Mouse (Mus musculus) gastrocnemius, adult 18-20 months (tissue): ENCODE results near the gene Runx3. TPM values are rescaled to one million over a fixed set of nuclear protein-coding genes. Genes with fewer than 3 reads are reported as not detected.

Experiments used
- DNase-seq: peaks from one replicate; pipeline ENCODE4 v3.0.0; 2021; ENCODE audit warnings: low spot score
- total RNA-seq, 2 experiments: library from RNA; stranded (reverse); gene quantifications; 2 replicates each; pipeline ENCODE4 v1.2.3; 2021

Runx3 gene
- total RNA-seq, 2 experiments from 2014 or later: 0.05 to 0.07 TPM

DNA sequence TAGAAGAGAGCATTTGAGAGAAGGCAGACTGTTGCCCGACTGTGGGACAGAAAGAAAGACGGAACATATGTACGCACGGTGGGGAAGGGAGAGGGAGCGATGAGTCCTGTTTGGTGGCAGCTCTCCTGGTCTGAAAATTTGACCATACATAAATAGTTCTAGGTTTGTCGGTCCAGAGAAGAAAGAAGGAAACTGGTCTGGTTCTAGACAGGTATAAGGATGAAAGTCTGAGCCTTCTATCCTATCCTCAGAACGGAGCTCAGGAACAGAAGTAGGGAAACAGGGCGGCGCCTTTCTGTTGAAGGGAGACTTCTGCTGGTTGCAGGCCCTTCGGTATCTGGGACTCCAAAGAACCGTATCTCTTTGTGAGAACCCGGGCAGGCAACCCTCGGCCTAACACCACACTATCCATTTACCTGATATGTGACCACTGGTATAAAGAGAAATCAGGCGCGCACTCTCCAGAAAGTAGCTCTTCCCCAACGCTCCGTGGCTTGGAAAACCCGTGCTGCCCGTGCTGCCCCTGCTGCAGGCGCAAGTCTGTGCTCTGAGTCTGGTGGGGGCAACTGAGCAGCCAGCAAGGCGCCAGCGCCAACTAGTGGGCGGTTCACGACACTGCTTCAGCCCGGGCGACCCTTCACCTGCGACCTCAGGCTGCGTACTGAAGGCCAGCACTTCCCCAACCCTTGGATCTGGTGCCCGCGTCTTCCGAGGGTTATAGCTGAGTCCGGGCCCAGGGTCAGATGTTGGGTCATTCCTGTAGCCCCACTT lies 29.8 kb downstream of the Runx3 start:
- peak; percentile 65 for DNase-seq

DNA sequence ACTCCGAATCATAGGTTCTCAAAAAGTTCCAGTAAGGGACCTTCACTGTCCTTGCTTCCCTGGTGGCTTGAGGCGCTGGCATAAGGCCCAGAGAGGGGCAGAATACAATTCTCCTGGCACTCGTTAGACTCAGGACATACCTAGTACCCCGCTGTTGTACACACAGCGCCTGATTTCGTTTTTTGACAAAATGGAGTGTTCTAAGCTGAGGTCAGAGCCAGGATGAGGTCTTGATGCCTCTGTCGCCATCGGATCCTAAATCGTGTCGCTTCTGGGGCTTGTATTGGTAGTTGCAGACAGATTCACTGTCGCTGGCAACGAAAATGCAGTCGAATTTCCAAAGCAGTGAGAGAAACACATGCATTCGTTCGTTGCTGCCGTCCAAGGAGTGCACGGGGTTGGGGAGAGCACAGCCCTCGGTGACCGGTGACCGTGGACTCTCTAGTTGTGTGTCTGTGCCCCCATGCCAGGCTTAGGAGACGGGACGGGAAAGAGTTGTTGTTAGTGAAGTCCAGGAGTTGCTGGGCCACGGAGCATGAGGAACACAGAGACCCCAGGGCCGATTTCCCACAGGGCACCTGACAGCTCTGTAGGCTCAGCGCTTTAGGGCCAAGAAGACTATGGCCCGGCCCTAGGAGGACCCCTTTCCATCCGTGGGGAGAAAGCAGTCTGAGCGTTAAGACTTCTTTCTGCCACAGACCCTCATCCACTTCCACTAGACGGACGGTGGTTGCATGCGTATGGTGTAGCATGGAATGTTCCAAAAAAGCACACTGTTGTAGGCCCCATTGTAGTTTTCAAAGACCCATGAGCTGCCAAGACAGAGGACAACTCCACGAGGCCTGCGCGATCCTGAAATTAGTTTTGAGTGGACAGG lies 30.9 kb downstream of the Runx3 start:
- no peak for DNase-seq

DNA sequence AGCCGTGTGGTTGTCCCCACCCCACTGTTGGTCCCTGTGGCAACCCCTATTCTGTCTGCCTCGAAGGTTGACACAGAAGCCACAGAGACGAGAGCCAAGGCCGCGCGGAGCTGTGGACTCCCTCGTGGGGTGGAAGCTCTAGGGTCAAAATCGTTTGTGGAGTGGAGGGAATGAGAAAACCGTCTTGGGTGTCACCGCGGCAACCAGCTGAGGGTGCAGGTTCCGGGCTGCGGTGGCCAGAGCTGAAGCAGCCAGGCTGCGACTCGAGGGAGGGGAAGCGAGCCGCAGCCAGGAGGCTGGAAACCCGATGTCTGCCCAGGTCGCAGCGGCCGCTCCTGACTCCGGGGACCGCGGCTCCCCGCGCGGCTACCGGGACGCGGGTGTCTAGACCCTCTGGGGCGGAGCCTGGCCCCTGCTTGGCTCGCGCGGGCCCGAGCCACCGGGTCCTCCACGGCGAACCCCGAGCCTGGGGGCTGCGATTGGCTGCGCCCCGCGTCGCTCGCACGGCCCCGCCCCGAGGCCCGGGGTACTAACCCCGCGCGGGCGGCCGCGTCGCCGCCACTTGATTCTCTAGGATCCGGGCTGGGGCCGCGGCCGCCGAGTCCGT lies 31.6 kb downstream of the Runx3 start:
- no peak for DNase-seq

DNA sequence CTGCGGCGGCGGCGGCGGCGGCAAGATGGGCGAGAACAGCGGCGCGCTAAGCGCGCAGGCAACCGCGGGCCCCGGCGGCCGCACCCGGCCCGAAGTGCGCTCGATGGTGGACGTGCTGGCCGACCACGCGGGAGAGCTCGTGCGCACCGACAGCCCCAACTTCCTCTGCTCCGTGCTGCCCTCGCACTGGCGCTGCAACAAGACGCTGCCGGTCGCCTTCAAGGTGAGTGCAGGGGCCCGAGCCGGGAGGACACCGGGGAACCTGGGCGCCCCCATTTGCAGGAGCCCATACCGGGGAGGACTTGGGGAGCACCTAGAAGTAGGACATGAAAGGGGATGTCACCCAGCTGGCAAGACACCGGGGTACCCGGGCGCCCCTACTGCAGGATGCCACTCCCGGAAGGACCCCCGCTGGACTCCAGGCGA lies 32.4 kb downstream of the Runx3 start:
- no peak for DNase-seq

DNA sequence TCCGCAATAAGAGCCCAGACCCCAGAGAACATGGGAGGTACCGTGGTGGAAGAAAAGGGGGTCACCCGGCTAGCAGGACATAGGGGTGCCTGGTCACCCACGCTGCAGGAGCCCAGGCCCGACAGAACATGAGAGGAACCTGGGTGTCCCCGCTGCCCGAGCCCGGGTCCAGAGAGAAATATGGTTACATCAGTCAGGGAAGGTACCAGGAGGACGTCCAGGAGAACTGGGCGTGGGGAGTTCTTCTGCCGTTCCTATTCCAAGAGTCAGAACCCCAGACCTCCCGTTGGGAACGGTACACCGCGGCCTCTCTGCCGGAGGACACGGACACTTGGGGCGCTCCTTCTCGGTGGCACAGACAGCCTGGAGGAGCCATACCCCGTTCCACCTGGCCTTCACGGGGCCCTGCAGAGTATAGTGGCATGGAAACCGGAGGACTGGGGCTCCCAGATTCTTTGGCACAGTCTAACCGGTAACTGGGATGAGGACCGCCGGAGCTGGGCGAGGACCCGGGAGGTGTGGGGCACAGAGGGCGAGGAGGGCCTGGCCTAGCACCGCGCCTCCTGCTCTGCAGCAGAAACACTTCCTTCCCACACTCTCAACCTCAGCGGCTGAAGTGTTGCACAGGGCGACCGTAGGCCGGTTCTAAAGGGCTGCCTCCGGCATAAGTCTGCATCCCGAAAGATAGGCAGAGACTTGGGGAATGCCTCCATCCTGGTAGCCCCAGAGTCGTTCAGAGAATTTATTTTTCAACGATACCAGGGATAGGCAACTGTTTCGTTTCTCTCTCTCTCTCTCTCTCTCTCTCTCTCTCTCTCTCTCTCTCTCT lies 33.0 kb downstream of the Runx3 start:
- DNase-seq: no peak

DNA sequence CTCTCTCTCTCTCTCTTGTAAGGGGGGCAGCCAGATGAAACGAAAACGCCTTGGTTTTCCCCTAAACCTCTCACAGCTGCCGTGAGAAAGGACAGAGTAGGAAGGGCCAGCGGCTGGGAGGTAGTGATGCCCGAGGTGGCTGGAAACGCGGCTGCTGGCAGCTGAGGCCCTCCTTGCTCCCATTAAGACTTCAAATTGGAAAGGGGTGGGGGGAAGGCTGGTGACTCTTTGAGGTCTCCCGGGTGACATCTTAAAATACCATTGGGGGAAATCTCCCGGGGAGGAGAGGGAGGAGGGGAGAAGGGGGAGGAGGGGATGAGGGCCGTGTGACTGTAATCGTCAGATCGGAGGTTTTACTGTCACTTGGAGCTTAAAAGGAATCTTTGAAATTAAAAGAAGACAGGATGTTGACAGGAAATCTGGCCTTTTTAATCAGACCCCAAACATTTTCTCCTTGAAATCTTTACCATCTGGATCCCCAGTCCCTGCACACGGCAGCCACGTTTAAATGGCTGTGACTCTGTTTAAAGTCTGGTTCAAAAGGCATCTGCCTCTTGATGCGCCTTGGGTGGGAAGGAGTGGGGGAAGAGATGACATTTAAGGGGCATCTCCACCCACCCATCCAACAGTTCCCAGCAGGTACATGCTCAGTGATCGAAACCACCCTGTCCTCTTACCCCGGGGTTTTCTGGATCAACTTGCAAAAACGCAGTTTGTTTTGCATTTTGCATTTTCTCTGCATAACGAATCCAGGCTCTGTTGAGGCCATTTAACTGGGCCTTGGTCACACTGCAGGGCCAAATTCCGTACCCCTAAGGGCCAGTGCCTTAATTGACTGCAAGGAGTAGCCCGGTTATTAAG lies 33.9 kb downstream of the Runx3 start:
- no peak for DNase-seq

DNA sequence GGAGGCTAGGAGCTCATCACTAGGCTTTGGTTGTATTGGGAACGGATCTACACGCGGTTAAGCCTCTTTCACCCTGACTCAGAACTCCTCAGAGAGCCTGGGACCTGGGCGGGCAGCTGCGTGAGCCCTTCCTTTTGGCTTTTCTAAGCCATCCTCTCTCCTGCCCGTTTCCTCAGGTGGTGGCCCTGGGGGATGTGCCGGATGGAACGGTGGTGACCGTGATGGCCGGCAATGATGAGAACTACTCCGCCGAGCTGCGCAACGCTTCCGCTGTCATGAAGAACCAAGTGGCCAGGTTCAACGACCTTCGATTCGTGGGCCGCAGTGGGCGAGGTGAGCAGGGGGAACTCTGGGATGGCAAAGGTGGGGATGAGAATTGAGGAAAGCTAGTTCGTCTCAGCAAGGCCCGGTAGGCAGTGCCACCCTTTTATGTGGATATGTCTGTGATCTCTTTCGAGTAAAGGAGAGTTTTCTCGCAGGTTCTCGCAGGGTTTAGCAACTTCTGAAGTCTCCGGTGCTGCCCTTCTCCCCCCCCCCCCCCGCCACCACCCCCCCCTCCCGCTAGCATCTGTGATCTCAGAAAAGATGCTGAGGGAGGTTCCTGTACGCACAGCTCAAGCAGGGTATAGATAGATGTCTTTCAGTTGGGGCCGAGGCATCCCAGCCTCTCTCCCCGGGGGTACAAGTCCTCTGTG lies 34.8 kb downstream of the Runx3 start:
- no peak for DNase-seq

DNA sequence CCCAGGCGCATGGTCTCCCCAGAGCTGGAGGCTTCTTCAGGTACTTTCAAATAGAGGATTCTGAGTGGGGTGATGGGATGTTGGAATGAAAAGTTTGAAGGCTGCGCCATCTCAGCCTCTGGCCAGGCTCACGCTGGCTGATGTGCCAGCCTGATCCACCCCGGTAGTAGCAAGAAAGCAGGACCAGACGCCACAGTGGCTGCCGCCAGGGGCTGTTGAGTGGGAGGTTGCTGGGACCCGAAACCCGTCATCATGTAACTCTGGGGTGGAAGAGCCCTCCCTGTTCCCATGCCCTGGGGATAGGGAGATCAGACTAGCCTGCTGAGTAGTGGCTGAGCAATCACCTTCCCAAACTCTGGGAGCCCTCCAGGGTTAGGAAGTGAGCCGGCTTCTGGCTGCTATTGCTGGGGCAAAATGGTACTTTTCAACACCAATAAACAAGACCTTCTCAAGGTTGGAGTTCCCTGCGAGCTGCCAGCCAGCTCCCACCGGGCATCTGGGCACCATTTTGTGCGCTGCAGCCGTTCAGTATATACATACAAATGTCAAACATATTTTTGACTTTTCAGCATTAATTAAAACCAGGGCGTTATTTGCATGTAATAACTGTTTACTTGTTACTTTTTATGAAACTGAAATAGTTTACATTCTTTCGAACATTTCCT lies 35.5 kb downstream of the Runx3 start:
- no peak for DNase-seq

DNA sequence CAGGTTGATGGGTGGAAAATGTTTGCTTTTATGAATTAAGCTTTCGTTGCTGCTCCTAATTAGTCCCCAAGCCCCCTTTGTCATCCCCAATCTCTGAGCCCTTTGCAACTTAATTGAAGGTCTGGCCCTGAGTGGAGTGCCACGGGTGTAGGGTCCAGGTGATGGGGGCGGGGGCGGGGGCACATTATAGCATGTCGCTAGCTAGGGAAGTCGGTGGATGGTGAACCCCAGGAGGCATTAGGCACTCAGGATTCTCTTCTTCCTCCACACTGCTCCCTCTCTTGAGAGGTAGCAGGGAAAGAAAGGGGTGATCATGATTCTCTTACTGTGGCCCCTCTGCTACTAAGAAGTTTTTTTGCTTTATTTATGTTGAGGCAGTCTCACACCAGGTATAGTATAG lies 36.1 kb downstream of the Runx3 start:
- no peak for DNase-seq

DNA sequence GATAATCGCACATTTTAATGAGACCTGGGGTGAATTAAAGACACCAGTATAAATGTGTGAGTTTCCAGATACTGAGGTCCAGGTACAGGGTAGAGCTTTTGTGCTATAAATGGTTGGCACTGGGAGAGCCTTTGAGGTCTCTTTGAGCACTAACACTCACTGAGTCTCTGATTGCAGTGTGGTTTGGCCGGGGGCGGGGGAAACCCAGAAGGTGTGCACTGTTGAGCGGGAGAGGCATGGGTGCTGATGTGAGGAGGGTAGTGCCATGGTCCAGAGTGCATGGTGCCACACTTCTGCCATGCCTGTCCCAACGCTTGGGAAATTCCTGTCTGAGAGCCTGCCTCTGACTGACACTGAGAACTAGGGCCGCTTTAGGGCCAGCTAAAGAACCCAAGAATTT lies 36.9 kb downstream of the Runx3 start:
- DNase-seq: no peak

DNA sequence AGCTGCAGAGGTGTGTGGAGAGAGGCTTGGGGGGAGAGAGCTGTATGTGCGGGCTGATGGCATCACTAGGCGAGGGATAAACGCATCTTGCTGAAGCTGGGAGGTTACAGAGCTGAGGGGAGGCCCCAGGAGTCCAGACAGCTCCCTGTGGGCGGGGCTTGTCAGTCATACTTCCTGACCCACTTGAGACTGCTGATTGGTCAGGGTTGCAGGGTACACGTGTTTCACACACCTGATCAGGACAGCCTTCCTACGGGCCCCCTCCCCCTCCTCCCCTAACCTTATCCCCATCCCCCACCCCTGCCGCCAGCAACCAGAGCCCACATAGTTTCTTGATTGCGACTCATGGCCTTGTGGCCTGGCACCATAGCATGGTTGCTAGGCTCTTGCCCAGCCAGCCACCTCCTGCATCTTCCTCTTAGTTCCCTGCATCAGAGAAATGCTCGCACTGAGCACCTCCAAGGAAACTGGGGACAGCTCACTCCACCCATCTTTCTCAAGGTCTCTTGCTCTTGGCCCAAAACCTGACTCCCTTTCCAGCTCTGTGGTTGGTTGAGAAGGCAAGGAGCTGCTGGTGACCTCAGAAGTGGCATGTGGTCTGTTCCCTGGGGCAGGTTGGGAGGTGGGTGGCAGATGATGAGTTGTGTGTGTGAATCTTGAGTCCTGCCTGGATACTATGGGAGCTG lies 38.4 kb downstream of the Runx3 start:
- no peak for DNase-seq

DNA sequence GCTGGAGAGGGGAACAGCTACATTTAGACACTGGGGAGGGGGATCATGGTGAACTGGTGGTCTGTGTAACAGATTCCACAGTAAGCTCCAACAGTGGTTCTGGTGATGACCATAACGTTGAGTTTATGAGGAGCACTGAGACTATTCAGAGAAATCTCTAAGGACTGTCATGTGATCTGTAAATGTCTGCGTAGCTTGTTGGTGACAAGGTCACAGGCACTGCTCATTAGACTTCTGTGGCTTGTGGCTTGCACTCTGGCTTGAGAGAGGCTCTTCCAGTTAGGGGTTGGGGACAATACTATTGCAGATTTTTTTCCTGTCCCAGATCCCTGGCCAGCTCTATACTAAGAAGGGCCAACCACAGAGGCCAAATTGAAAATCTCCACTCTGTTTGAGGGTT lies 39.2 kb downstream of the Runx3 start:
- DNase-seq: no peak

DNA sequence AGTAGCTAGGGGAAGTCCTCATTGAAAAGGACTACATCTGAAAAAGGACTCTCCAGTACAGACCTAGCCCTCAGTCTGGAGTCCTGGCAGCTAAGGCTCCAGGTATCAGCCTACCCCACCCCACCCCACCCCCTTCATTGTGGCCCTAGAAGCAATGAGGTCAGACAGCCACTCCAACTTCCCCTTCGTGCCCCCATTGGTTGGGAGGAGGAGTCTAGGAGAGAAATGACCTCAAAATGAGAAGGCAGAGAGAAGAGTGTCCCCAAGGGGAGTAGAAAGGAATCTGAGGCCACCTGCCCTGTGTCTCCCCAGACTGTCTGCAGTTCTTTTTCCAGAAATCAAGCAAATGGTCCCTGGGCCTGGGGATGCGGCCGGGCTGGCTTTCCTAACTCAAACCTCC lies 39.7 kb downstream of the Runx3 start:
- no peak for DNase-seq

DNA sequence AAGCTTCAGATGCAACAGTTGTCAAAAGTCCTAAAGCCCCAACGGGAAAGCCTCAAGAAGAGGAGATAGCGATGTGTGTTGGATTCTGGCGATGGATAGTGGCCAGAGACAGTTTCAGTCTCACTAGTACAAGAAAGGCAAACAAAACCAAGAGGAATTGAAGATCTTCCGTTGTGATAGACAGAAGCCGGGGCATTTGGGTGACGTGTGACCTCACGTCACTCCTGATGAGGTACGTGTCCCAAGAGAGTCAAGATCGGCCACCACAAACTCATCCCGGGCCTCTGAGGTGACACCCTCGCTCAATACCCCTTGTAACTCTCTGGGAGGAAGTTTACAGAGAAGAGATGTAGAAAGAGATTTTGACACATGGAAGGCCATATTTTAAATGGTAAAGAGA lies 41.0 kb downstream of the Runx3 start:
- DNase-seq: no peak

DNA sequence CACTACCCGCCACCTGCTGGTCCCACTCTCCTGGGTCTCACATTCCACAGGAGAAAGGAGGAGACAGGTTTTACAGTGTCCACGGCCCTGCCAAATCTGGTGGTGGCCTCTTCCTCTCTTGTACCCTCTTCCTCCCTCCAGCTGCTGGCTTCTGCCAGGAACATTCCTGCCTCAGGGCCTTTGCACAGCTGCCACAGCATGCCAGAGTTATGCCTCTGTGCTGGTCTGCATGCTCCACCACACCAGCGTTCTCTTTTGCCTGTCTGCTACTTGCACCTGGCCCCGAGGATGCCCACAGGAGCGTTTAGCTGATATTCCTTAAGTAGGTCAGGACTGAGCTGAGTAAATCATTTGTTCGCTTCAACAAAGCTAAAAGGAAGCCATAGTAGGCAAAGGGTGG lies 45.3 kb downstream of the Runx3 start:
- no peak for DNase-seq

DNA sequence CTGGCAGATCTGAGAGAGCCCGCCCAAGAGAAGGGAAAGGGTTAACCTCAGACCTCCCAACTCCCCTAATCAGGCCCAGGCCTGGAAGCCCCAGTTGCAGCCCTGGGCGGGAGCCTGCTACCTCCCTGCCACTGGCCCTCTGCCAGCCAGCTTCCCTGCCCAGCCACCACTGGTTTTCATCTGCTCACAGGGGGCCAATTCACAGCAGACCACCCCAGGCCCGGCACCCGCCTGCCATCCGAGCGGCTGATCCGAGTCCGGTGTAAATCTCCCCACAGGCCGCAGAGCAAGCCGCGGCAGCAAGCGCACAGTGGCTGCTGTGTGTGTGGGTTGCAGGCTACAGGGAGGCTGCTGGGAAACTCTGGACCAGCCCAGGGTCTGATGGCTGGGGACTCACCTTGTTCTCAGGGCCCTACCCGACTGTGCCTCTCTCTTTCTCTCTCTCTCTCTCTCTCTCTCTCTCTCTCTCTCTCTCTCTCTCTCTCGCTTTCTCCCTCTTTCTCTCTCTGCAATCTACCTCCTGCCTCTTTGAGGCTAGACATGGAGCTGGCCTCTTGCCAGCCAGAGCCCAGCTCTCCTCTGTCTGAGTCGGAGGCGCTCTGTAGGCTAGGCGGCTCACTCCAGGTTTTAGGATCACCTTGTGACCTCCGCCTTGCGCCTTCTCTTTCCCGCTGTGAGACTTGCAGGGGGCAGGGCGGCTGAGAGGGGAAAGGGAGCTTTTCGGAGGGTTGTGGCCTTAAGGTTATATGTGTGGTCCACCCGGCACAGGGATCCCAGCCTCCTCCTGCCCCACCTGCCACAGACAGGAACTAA lies 46.2 kb downstream of the Runx3 start:
- DNase-seq: no peak

DNA sequence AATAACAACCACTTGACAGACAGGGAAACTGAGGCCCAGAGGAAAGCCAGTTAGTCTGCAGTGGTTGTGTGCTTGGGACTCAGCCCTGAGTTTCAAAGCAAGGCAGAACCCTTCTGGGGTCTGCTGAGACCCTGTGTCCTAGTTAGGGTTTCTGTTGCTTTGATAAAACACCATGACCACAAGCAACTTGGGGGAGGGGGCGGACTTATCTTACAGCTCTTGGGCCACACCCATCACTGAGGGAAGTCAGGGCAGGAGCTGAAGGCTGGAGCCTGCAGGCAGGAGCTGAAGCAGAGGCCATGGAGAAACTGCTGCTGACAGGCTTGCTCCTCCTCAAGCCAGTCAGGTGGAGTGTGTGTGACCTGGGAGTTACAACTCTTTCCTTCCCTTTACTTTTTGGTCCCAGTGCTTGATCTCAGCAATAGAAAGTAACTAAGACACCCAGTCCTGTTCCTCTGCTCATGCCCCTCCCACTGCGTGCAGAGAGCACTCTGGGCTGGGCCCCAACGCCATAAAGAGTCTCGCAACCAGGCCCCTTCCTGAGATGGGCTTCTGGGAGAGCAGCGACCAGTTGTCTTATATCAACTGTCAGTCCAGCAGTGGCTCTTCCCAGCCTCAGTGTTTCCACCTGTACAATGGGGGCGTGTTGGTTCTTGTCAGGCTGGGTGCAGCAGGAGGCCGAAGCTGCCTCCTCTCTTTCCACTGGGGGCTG lies 47.5 kb downstream of the Runx3 start:
- DNase-seq: no peak
